Mouse (Mus musculus) stomach, postnatal 0 days (tissue): ENCODE measurements around the gene Gnb1. TPM values are rescaled to one million over a fixed set of nuclear protein-coding genes. Genes with fewer than 3 reads are reported as not detected.

Source experiments
- ATAC-seq: fragments of 200-750 bp; cut with Nextera tagmentation; 2 replicates; pipeline ENCODE4 v1.8.0; 2017; ENCODE audit not compliant: low FRiP score, low TSS enrichment
- DNase-seq: peaks from one replicate; pipeline ENCODE4 v3.0.0-alpha.2; 2016; ENCODE audit warnings: low spot score
- H3K27ac ChIP-seq: fragments of 300-500 bp; sonication (generic); replicated peaks from 2 replicates; pipeline ENCODE4 v1.5.1; 2014; ENCODE audit warnings: mild to moderate bottlenecking, control low read depth
- H3K27me3 ChIP-seq: fragments of 300-500 bp; sonication (generic); 2 replicates; pipeline ENCODE4 v1.6.1; 2014; ENCODE audit warnings: low read length; ENCODE audit not compliant: control insufficient read depth, insufficient read depth
- H3K36me3 ChIP-seq: fragments of 300-500 bp; sonication (generic); 2 replicates; pipeline ENCODE4 v1.6.1; 2014; ENCODE audit warnings: low read length, mixed read lengths; ENCODE audit not compliant: control insufficient read depth, insufficient read depth
- H3K4me1 ChIP-seq: fragments of 300-500 bp; sonication (generic); replicated peaks from 2 replicates; pipeline ENCODE4 v1.6.1; 2014; ENCODE audit warnings: antibody characterized with exemption; ENCODE audit not compliant: control insufficient read depth, insufficient read depth
- H3K4me2 ChIP-seq: fragments of 300-500 bp; sonication (generic); replicated peaks from 2 replicates; pipeline ENCODE4 v1.6.1; 2014; ENCODE audit warnings: low read depth, mild to moderate bottlenecking, control low read depth, moderate library complexity
- H3K4me3 ChIP-seq: fragments of 300-500 bp; sonication (generic); 2 replicates; pipeline ENCODE4 v1.5.1; 2014; ENCODE audit warnings: low read depth, low read length, control low read depth
- H3K9ac ChIP-seq: fragments of 300-500 bp; sonication (generic); 2 replicates; pipeline ENCODE4 v1.6.1; 2014; ENCODE audit warnings: mild to moderate bottlenecking, low read length, control low read depth, mixed read lengths
- H3K9me3 ChIP-seq: fragments of 300-500 bp; sonication (generic); 2 replicates; pipeline ENCODE4 v1.6.1; 2016; ENCODE audit warnings: low read length; ENCODE audit not compliant: control insufficient read depth
- CTCF ChIP-seq: IDR thresholded peaks from 2 replicates; pipeline ENCODE4 v1.5.1; 2016; ENCODE audit warnings: antibody characterized with exemption, low read depth, mild to moderate bottlenecking, moderate library complexity
- EP300 ChIP-seq: optimal IDR thresholded peaks from 2 replicates; pipeline ENCODE3; 2016; ENCODE audit warnings: antibody characterized with exemption
- WGBS: fragments of 180-500 bp; shearing (Covaris S2); extraction: QIAGEN DNeasy Blood & Tissue Kit; methylation state at CpG from one replicate; pipeline ENCODE4 v1.1.7; 2014; 5-methylcytosine and 5-hydroxymethylcytosine counted together
- polyA plus RNA-seq: library from polyadenylated mRNA; unstranded; fragments of >200 nt; fragmentation: Nextera tagmentation; extraction: Ambion mirVana; gene quantifications from 2 replicates; pipeline ENCODE4 v1.2.1, GENCODE M21; 2015

Gene Gnb1
- polyA plus RNA-seq, 1 experiment from 2014 or later = 272 TPM

DNA sequence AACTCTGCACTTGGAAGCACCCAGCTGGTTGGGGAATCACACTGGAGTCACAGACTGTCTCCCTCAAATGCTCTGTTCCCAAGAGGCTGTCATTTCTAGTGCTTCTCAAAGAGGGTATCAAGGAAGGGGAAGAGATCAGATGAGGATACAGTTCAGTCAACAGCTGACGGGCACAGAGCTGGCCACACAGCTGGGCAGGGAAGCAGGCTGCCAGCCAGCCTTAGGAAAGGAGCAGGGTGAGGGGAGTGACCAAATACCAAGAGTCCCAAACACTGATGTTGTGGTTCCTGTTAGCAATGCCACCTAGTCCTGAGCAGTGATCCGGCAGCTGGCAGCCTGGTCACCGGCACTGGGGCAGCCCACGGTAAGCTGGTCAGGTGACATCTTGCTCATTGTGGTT is 27.1 kb upstream of the Gnb1 start:
- no peak for ATAC-seq
- no peak overlapping the region for H3K9ac ChIP-seq
- 83% methylated on average over 4 of the region's 4 CpGs for WGBS
- no peaks in the 10 kb centered on the region for H3K4me1 ChIP-seq
- H3K36me3 ChIP-seq = no peaks in the 10 kb centered on the region
- no peak for DNase-seq
- no peaks in the 10 kb centered on the region for H3K9me3 ChIP-seq
- no peak overlapping the region for H3K4me3 ChIP-seq
- H3K4me2 ChIP-seq = no peak overlapping the region
- H3K27ac ChIP-seq = no peak overlapping the region
- TF ChIP-seq EP300 (no peak), CTCF (no peak)
- no peaks in the 10 kb centered on the region for H3K27me3 ChIP-seq

GRCm38 (mm10) chr4:155465607-155466006 is 25.6 kb upstream of the Gnb1 start:
- TF ChIP-seq EP300 (no peak), CTCF (no peak)
- Histone ChIP-seq H3K4me2 (no peak overlapping the region), H3K9me3 (no peaks in the 10 kb centered on the region), H3K4me1 (no peaks in the 10 kb centered on the region), H3K27ac (no peak overlapping the region), H3K36me3 (no peaks in the 10 kb centered on the region), H3K27me3 (no peaks in the 10 kb centered on the region), H3K9ac (no peak overlapping the region), H3K4me3 (no peak overlapping the region)
- 70% methylated on average over 6 of the region's 6 CpGs for WGBS
- no peak for DNase-seq
- ATAC-seq = no peak

DNA sequence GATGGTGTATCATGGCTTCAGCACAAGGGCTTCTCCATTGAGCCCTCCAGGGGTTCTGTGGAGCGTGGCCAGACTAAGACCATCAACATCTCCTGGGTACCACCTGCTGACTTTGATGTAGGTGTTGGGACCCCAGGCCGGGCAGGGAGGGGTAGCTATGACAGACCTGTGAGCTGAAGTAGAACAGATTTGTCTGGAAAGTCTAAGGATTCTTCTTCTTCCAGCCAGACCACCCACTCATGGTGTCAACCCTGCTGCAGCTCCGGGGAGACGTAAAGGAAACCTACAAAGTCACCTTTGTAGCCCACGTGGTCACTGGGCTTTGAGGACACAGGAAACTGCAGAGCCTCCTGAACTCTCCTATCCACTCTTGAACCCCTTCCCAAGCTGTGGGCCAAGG is 25.1 kb upstream of the Gnb1 start:
- Histone ChIP-seq H3K9me3 (no peaks in the 10 kb centered on the region), H3K4me2 (no peak overlapping the region), H3K9ac (no peak overlapping the region), H3K4me3 (no peak overlapping the region), H3K36me3 (no peaks in the 10 kb centered on the region), H3K27ac (no peak overlapping the region), H3K4me1 (no peaks in the 10 kb centered on the region), H3K27me3 (no peaks in the 10 kb centered on the region)
- WGBS = 82% methylated on average over 5 of the region's 5 CpGs
- TF ChIP-seq CTCF (no peak), EP300 (no peak)
- no peak for ATAC-seq
- no peak for DNase-seq

DNA sequence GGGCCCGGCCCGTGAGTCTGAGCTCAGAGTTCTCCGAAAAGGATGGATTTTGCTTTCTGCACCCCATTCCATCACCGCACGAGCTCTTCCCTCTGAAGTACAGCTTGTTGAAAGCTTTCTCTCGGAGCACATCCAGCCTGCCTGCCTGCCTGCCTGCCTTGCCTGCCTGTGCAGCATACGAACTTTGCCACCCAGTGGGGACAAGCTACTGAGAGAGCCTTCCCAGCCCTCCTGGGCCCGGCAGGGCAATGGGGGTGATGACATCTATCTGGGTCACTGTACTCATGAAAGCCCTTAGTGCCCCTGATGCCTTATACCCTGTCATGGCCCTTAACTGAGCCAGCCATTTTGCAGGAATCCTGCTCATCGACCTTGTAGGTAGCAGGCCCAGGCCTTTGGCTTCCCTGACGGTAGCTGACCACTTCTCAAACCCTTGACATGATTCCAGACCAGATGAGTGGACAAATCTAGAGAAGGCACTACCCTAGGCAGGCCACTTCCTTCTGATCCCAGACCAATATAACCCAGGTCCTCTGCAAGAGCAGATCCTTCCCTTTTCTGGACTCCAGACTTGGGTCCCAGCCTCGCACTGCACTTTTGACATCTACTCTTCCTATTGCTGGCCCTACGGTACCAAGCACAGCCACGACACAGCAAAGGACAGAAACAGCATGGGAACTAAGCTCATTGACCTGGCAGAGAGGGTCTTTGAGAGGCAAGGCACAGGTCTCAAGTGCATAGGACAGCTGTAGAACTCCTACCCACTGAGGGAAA is 23.7 kb upstream of the Gnb1 start:
- 78% methylated on average over 13 of the region's 13 CpGs for WGBS
- H3K9ac ChIP-seq = no peak overlapping the region
- ATAC-seq (no peak), DNase-seq (no peak)
- no peak for TF ChIP-seq EP300
- no peak for TF ChIP-seq CTCF
- H3K4me1 ChIP-seq = no peaks in the 10 kb centered on the region
- H3K4me3 ChIP-seq = no peak overlapping the region
- no peaks in the 10 kb centered on the region for H3K27me3 ChIP-seq
- H3K36me3 ChIP-seq = no peaks in the 10 kb centered on the region
- H3K27ac ChIP-seq = no peak overlapping the region
- H3K9me3 ChIP-seq = no peaks in the 10 kb centered on the region
- no peak overlapping the region for H3K4me2 ChIP-seq

GRCm38 (mm10) chr4:155468952-155469351 is 22.2 kb upstream of the Gnb1 start, which contains the start of gene Tmem52:
Gene Tmem52, plus strand, starts transcription at chr4:155469114.
- Histone ChIP-seq H3K9me3 (no peaks in the 10 kb centered on the region), H3K4me2 (peak within 1 kb of the TSS; percentile 53), H3K4me1 (no peaks in the 10 kb centered on the region), H3K27ac (no peak within 1 kb of the TSS), H3K4me3 (peak within 1 kb of the TSS; percentile 32), H3K9ac (0 out of 2 replicates have a peak within 1 kb of the TSS, but pooled peaks have one; percentile 43), H3K36me3 (no peaks in the 10 kb centered on the region), H3K27me3 (no peaks in the 10 kb centered on the region)
- 9% methylated on average over 21 of the region's 21 CpGs for whole genome bisulfite sequencing
- DNase-seq = peak; percentile 76
- TF ChIP-seq CTCF = no peak
- TF ChIP-seq EP300 = no peak
- ATAC-seq = peak; percentile 69

- H3K9me3 ChIP-seq = no peaks in the 10 kb centered on the region
- H3K4me3 ChIP-seq = no peak overlapping the region
- H3K27me3 ChIP-seq = no peaks in the 10 kb centered on the region
- TF ChIP-seq CTCF (no peak), EP300 (no peak)
- H3K27ac ChIP-seq = no peak overlapping the region
- DNase-seq (no peak), ATAC-seq (no peak)
- WGBS = 80% methylated on average over 18 of the region's 18 CpGs
- H3K4me2 ChIP-seq = peak overlapping the region; percentile 53
- H3K36me3 ChIP-seq = no peaks in the 10 kb centered on the region
- no peaks in the 10 kb centered on the region for H3K4me1 ChIP-seq
- H3K9ac ChIP-seq = no peak overlapping the region
Measured at GRCm38 (mm10) chr4:155469590-155470262, 21.4 kb upstream of the Gnb1 start.
